Mouse (Mus musculus) myocyte (in vitro differentiated cells): Measurements from ENCODE around the gene Ddx20. TPM values are rescaled to one million over a fixed set of nuclear protein-coding genes. Genes with fewer than 3 reads are reported as not detected.

Experiments
- H3K27me3 ChIP-seq: one replicate; pipeline ENCODE4 v1.6.1; 2011; ENCODE audit not compliant: control insufficient read depth, insufficient read depth, insufficient read length
- H3K36me3 ChIP-seq: one replicate; pipeline ENCODE4 v1.6.1; 2011; ENCODE audit not compliant: control insufficient read depth, insufficient read depth
- H3K4me2 ChIP-seq: one replicate; pipeline ENCODE4 v1.6.1; 2011; ENCODE audit warnings: low read depth, control low read depth
- H3K4me3 ChIP-seq: one replicate; pipeline ENCODE4 v1.5.1; 2011; ENCODE audit warnings: mild to moderate bottlenecking, control low read depth, moderate library complexity
- H3K79me2 ChIP-seq: one replicate; pipeline ENCODE4 v1.6.1; 2011; ENCODE audit not compliant: control insufficient read depth, insufficient read depth
- H3ac ChIP-seq: one replicate; pipeline ENCODE4 v1.6.1; 2011; ENCODE audit not compliant: control insufficient read depth, insufficient read length
- CEBPB ChIP-seq: IDR thresholded peaks from 2 replicates; pipeline ENCODE4 v1.6.1; 2011; ENCODE audit warnings: mild to moderate bottlenecking, moderate library complexity; ENCODE audit not compliant: poor library complexity, insufficient read depth, severe bottlenecking
- E2F4 ChIP-seq: IDR thresholded peaks from one replicate; pipeline ENCODE4 v1.6.1; 2011; ENCODE audit warnings: mild to moderate bottlenecking, control low read depth, moderate library complexity; ENCODE audit not compliant: insufficient read depth
- MAX ChIP-seq: IDR thresholded peaks from one replicate; pipeline ENCODE4 v1.6.1; 2011; ENCODE audit warnings: low read depth, mild to moderate bottlenecking, control low read depth
- MYOD1 ChIP-seq, 3 experiments: IDR thresholded peaks; one replicate each; pipeline ENCODE4 v1.6.1; 2011; ENCODE audit warnings: control low read depth in 2 of 3, low read depth in 2 of 3, mild to moderate bottlenecking in 2 of 3, moderate library complexity in 1 of 3; ENCODE audit not compliant: insufficient read length in 2 of 3, control insufficient read depth in 1 of 3
- MYOG ChIP-seq, 3 experiments: IDR thresholded peaks; one replicate each; pipeline ENCODE4 v1.6.1; 2011; ENCODE audit warnings: control low read depth in 2 of 3, low read depth in 2 of 3, mild to moderate bottlenecking in 2 of 3; ENCODE audit not compliant: insufficient read length in 2 of 3, control insufficient read depth in 1 of 3, insufficient read depth in 1 of 3
- POLR2A ChIP-seq: IDR thresholded peaks from one replicate; pipeline ENCODE4 v1.6.1; 2011; ENCODE audit warnings: low read depth, mild to moderate bottlenecking, control low read depth, moderate library complexity; ENCODE audit not compliant: insufficient read length
- POLR2AphosphoS2 ChIP-seq: IDR thresholded peaks from one replicate; pipeline ENCODE4 v1.6.1; 2011; ENCODE audit warnings: low read depth, control low read depth; ENCODE audit not compliant: insufficient read length
- REST ChIP-seq: IDR thresholded peaks from one replicate; pipeline ENCODE4 v1.6.1; 2011; ENCODE audit warnings: mild to moderate bottlenecking, control low read depth, moderate library complexity; ENCODE audit not compliant: insufficient read depth, insufficient read length
- SRF ChIP-seq: IDR thresholded peaks from one replicate; pipeline ENCODE4 v1.6.1; 2011; ENCODE audit warnings: low read depth; ENCODE audit not compliant: control insufficient read depth, insufficient read length
- TCF12 ChIP-seq: IDR thresholded peaks from one replicate; pipeline ENCODE4 v1.6.1; 2011; ENCODE audit warnings: mild to moderate bottlenecking, control low read depth; ENCODE audit not compliant: poor library complexity, insufficient read depth, severe bottlenecking
- TCF3 ChIP-seq: IDR thresholded peaks from one replicate; pipeline ENCODE4 v1.6.1; 2011; ENCODE audit warnings: low read depth, control low read depth; ENCODE audit not compliant: insufficient read length
- USF1 ChIP-seq: IDR thresholded peaks from one replicate; pipeline ENCODE4 v1.6.1; 2011; ENCODE audit warnings: low read depth, mild to moderate bottlenecking, control low read depth, moderate library complexity
- polyA plus RNA-seq: library from polyadenylated mRNA; unstranded; fragments of >200 nt; fragmentation: generic; extraction: Trizol; gene quantifications from one replicate; pipeline ENCODE4 v1.2.1, GENCODE M21; 2012; ENCODE audit warnings: missing spikeins

The Ddx20 gene
- polyA plus RNA-seq, 1 experiment = 7.5 TPM

- no peaks in the 10 kb centered on the region for H3K79me2 ChIP-seq
- no peaks in the 10 kb centered on the region for H3K36me3 ChIP-seq
- TF ChIP-seq USF1 = no peak
- no peak for TF ChIP-seq POLR2A
- TF ChIP-seq POLR2AphosphoS2 = no peak
- TF ChIP-seq E2F4 = no peak
- TF ChIP-seq CEBPB = no peak
- TF ChIP-seq SRF = no peak
- TF ChIP-seq TCF12 = no peak
- no peak for TF ChIP-seq MYOG (IDR thresholded peaks at IDR 0.05; ENCODE audit: control insufficient read depth in 1 of 3, insufficient read depth in 1 of 3, insufficient read length in 2 of 3, low read depth in 2 of 3)
- TF ChIP-seq REST = no peak
- TF ChIP-seq TCF3 = no peak
- TF ChIP-seq MAX = no peak
- TF ChIP-seq MYOD1 (IDR thresholded peaks at IDR 0.05; ENCODE audit: control insufficient read depth in 1 of 3, insufficient read length in 2 of 3, low read depth in 2 of 3) = no peak
- no peak overlapping the region for H3K4me2 ChIP-seq
- H3ac ChIP-seq = no peak overlapping the region
- H3K27me3 ChIP-seq = no peaks in the 10 kb centered on the region
- no peak overlapping the region for H3K4me3 ChIP-seq
Measured at GRCm38 (mm10) chr3:105712827-105713226, 25.5 kb upstream of the Ddx20 start.

DNA sequence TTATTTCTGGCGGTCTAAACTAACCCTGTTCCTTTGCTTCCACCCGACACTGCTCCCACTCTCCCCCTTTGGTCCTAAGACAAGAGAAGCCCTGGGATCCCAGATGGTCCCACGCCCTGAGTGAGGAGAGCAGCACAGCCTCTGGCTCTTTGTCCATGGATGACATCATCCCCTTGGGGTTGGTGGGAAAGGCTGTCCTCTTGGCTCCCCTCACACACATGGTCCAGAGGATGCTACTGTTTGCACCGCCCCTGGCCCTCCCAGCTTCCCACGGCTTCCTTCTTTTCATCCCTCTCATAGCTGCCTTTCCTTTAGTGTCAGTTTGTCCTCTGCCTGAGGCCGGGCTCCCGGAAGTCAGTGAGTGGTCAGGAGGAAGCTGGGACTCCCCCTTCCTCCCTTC lies 24.4 kb upstream of the Ddx20 start:
- TF ChIP-seq MAX (no peak), CEBPB (no peak), TCF3 (no peak), E2F4 (no peak), TCF12 (no peak), SRF (no peak), USF1 (no peak), POLR2AphosphoS2 (no peak), MYOG (IDR thresholded peaks at IDR 0.05; ENCODE audit: control insufficient read depth in 1 of 3, insufficient read depth in 1 of 3, insufficient read length in 2 of 3, low read depth in 2 of 3) (no peak), MYOD1 (IDR thresholded peaks at IDR 0.05; ENCODE audit: control insufficient read depth in 1 of 3, insufficient read length in 2 of 3, low read depth in 2 of 3) (no peak), REST (no peak), POLR2A (no peak)
- Histone ChIP-seq H3K4me2 (no peak overlapping the region), H3K79me2 (peaks cover 6% of the 10 kb centered on the region), H3K36me3 (no peaks in the 10 kb centered on the region), H3ac (no peak overlapping the region), H3K27me3 (no peaks in the 10 kb centered on the region), H3K4me3 (no peak overlapping the region)

- TF ChIP-seq POLR2AphosphoS2 = peak; percentile 23
- TF ChIP-seq MYOG (IDR thresholded peaks at IDR 0.05; ENCODE audit: control insufficient read depth in 1 of 3, insufficient read depth in 1 of 3, insufficient read length in 2 of 3, low read depth in 2 of 3) = peak in 1 of 3 experiments; percentile 64
- no peak for TF ChIP-seq REST
- TF ChIP-seq E2F4 = no peak
- peak; percentile 2 to 81 (median 80) for TF ChIP-seq MYOD1 (IDR thresholded peaks at IDR 0.05; ENCODE audit: control insufficient read depth in 1 of 3, insufficient read length in 2 of 3, low read depth in 2 of 3)
- Histone ChIP-seq H3K27me3 (no peaks in the 10 kb centered on the region), H3K36me3 (no peaks in the 10 kb centered on the region), H3ac (no peak overlapping the region), H3K4me2 (peak overlapping the region; percentile 52), H3K4me3 (no peak overlapping the region), H3K79me2 (peaks cover 21% of the 10 kb centered on the region)
Measured at GRCm38 (mm10) chr3:105710246-105710645, 22.9 kb upstream of the Ddx20 start.

DNA sequence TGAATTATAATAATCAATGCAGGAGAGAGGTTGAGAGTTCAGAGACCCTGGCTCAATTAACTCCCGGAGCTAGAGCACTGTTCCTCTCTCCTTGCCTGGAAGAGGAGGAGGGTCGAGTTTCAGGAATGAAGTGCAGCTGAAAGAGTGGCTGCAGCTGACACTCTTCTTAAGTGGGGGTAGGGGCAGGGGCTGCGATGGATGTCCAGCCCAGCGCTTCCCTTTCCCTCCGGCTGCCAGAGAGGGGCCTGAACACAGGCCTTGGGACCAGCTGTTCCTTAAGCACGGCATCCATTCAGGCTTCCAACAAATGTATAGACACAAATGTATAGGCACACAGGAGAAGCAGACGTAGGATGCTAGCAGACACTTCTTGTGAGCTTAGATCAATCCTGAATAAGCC lies 20.2 kb upstream of the Ddx20 start:
- no peak overlapping the region for H3K4me3 ChIP-seq
- H3K4me2 ChIP-seq = peak overlapping the region; percentile 12

GRCm38 (mm10) chr3:105706366-105707020 lies 19.1 kb upstream of the Ddx20 start:
- H3K27me3 ChIP-seq = no peaks in the 10 kb centered on the region
- peak overlapping the region; percentile 77 for H3K4me3 ChIP-seq
- H3K4me2 ChIP-seq = peak overlapping the region; percentile 96
- H3K79me2 ChIP-seq = peaks cover 21% of the 10 kb centered on the region
- H3K36me3 ChIP-seq = no peaks in the 10 kb centered on the region
- no peak for TF ChIP-seq TCF12
- H3ac ChIP-seq = no peak overlapping the region

More for the DNA sequence above, 20.2 kb upstream of the Ddx20 start:
- Histone ChIP-seq H3K79me2 (peaks cover 21% of the 10 kb centered on the region), H3ac (no peak overlapping the region), H3K27me3 (no peaks in the 10 kb centered on the region), H3K36me3 (no peaks in the 10 kb centered on the region)
- TF ChIP-seq MYOG (IDR thresholded peaks at IDR 0.05; ENCODE audit: control insufficient read depth in 1 of 3, insufficient read depth in 1 of 3, insufficient read length in 2 of 3, low read depth in 2 of 3) (peak in 1 of 3 experiments; percentile 19), REST (no peak)

- peak overlapping the region; percentile 36 for H3ac ChIP-seq
- H3K27me3 ChIP-seq = no peaks in the 10 kb centered on the region
- TF ChIP-seq USF1 = no peak
- TF ChIP-seq TCF12 = no peak
- no peak for TF ChIP-seq POLR2AphosphoS2
- no peak for TF ChIP-seq CEBPB
- TF ChIP-seq MAX = no peak
- no peak for TF ChIP-seq REST
- TF ChIP-seq POLR2A = no peak
- TF ChIP-seq TCF3 = no peak
- no peak for TF ChIP-seq MYOD1 (IDR thresholded peaks at IDR 0.05; ENCODE audit: control insufficient read depth in 1 of 3, insufficient read length in 2 of 3, low read depth in 2 of 3)
- TF ChIP-seq MYOG (IDR thresholded peaks at IDR 0.05; ENCODE audit: control insufficient read depth in 1 of 3, insufficient read depth in 1 of 3, insufficient read length in 2 of 3, low read depth in 2 of 3) = no peak
- TF ChIP-seq SRF = no peak
- no peak for TF ChIP-seq E2F4
- peaks cover 21% of the 10 kb centered on the region for H3K79me2 ChIP-seq
- no peaks in the 10 kb centered on the region for H3K36me3 ChIP-seq
- H3K4me3 ChIP-seq = peak overlapping the region; percentile 77
- H3K4me2 ChIP-seq = peak overlapping the region; percentile 96
Measured at GRCm38 (mm10) chr3:105705561-105705960, 18.2 kb upstream of the Ddx20 start.
